8 mouse cellular contexts compared by ENCODE assay signal in genomic region chr12:69759267-69759885, GRCm38 (mm10). TPM values are rescaled to one million over a fixed set of nuclear protein-coding genes. Genes with fewer than 3 reads are reported as not detected.
DNase-seq lines count a peak whose midpoint lies in the region; ATAC-seq and TF ChIP-seq lines count a peak whose summit lies in the region.

No protein-coding gene starts in this region.

- ATAC-seq in hindbrain, postnatal 0 days: no peak
- peak; percentile 77 for ATAC-seq in liver, embryonic 16.5 days (ENCODE audit: low read depth)
- no peak for ATAC-seq in frontal cortex, adult (ENCODE audit: low TSS enrichment)

- TF ChIP-seq CTCF in hindbrain, postnatal 0 days (IDR thresholded peaks at IDR 0.05; ENCODE audit: low read depth): no peak
- no peak for TF ChIP-seq CTCF in bone marrow, adult 2 months (IDR thresholded peaks at IDR 0.05; ENCODE audit: control insufficient read depth, insufficient read depth, low read length)
- TF ChIP-seq CTCF in embryonic fibroblast, embryonic 13.5 days (IDR thresholded peaks at IDR 0.05; ENCODE audit: borderline replicate concordance, insufficient read depth, low read length): no peak
- TF ChIP-seq CTCF in thymus, adult 2 months (IDR thresholded peaks at IDR 0.05; ENCODE audit: borderline replicate concordance, control insufficient read depth, extremely low read depth, insufficient read depth, low read length, poor library complexity): no peak

- no peak for TF ChIP-seq POLR2A in bone marrow, adult 2 months (IDR thresholded peaks at IDR 0.05; ENCODE audit: borderline replicate concordance, control insufficient read depth, low read depth, low read length)
- TF ChIP-seq POLR2A in embryonic fibroblast, embryonic 13.5 days (IDR thresholded peaks at IDR 0.05; ENCODE audit: low read depth, low read length): no peak
- TF ChIP-seq POLR2A in thymus, adult 2 months (IDR thresholded peaks at IDR 0.05; ENCODE audit: control insufficient read depth, extremely low read depth, insufficient read depth, low read length, poor library complexity): no peak

- DNase-seq in hindbrain, embryonic 10.5 days (ENCODE audit: low spot score): peak; percentile 11
- no peak for DNase-seq in hindbrain, postnatal 0 days (ENCODE audit: low spot score)
- no peak for DNase-seq in gastrocnemius, postnatal 14 days
- no peak for DNase-seq in thymus, adult 2 months

- peak overlapping the region; percentile 44; the same call in 1 of the 2 replicates for H3K4me3 ChIP-seq in hindbrain, embryonic 10.5 days
- H3K4me3 ChIP-seq in hindbrain, postnatal 0 days (ENCODE audit: low read length): no peak overlapping the region
- H3K4me3 ChIP-seq in bone marrow, adult 2 months (replicated peaks; ENCODE audit: control insufficient read depth, low read depth, low read length): no peak overlapping the region
- H3K4me3 ChIP-seq in embryonic fibroblast, embryonic 13.5 days (ENCODE audit: insufficient read depth, low read length): no peak overlapping the region
- H3K4me3 ChIP-seq in liver, embryonic 16.5 days (ENCODE audit: low read depth, low read length): peak overlapping the region; percentile 37
- H3K4me3 ChIP-seq in thymus, adult 2 months (ENCODE audit: control insufficient read depth, insufficient read depth, low read length): no peak overlapping the region

- WGBS in hindbrain, embryonic 10.5 days: 51% methylated on average over 7 of the region's 7 CpGs
- WGBS in hindbrain, postnatal 0 days: 58% methylated on average over 7 of the region's 7 CpGs
- WGBS in bone marrow, adult 2 months: 46% methylated on average over 7 of the region's 7 CpGs
- 16% methylated on average over 7 of the region's 7 CpGs for WGBS in liver, embryonic 16.5 days (ENCODE audit: insufficient replicate concordance)
- WGBS in thymus, adult 2 months: 69% methylated on average over 7 of the region's 7 CpGs

- H3K9me3 ChIP-seq in hindbrain, embryonic 10.5 days: no peaks in the 10 kb centered on the region
- H3K9me3 ChIP-seq in hindbrain, postnatal 0 days (ENCODE audit: low read length): no peaks in the 10 kb centered on the region
- no peaks in the 10 kb centered on the region for H3K9me3 ChIP-seq in liver, embryonic 16.5 days (replicated peaks; ENCODE audit: control insufficient read depth, low read length)

- H3K36me3 ChIP-seq in hindbrain, embryonic 10.5 days: no peaks in the 10 kb centered on the region
- H3K36me3 ChIP-seq in hindbrain, postnatal 0 days (ENCODE audit: insufficient read depth, low read length): no peaks in the 10 kb centered on the region
- no peaks in the 10 kb centered on the region for H3K36me3 ChIP-seq in liver, embryonic 16.5 days (ENCODE audit: control insufficient read depth, insufficient read depth)
- no peaks in the 10 kb centered on the region for H3K36me3 ChIP-seq in thymus, adult 2 months (ENCODE audit: control insufficient read depth, insufficient read depth, low read length)

- no peak overlapping the region for H3K4me2 ChIP-seq in hindbrain, postnatal 0 days (ENCODE audit: low read depth, low read length)
- peak overlapping the region; percentile 62 for H3K4me2 ChIP-seq in liver, embryonic 16.5 days (ENCODE audit: low read depth, low read length)

- H3K27ac ChIP-seq in hindbrain, embryonic 10.5 days: peak overlapping the region; percentile 83
- no peak overlapping the region for H3K27ac ChIP-seq in hindbrain, postnatal 0 days
- peak overlapping the region; percentile 72 for H3K27ac ChIP-seq in bone marrow, adult 2 months (ENCODE audit: control insufficient read depth, insufficient read depth, low read depth, low read length, poor library complexity)
- H3K27ac ChIP-seq in embryonic fibroblast, embryonic 13.5 days (ENCODE audit: insufficient read depth, low read length): peak overlapping the region; percentile 89
- H3K27ac ChIP-seq in liver, embryonic 16.5 days (ENCODE audit: low read length): peak overlapping the region; percentile 100
- H3K27ac ChIP-seq in thymus, adult 2 months (ENCODE audit: control insufficient read depth, insufficient read depth, low read length): no peak overlapping the region

- intact Hi-C loops in gastrocnemius, postnatal 14 days (cut with DNase I; ENCODE audit: low total_unique reads): no loop called here

- H3K4me1 ChIP-seq in hindbrain, embryonic 10.5 days (replicated peaks): peaks cover 20% of the 10 kb centered on the region
- 0 out of 2 replicates have a peak, but pooled peaks cover 5% of the 10 kb centered on the region for H3K4me1 ChIP-seq in hindbrain, postnatal 0 days (ENCODE audit: insufficient read depth, low read length)
- no peaks in the 10 kb centered on the region; the same call in 1 of the 2 replicates for H3K4me1 ChIP-seq in bone marrow, adult 2 months (ENCODE audit: control insufficient read depth, insufficient read depth, low read length)
- H3K4me1 ChIP-seq in embryonic fibroblast, embryonic 13.5 days (ENCODE audit: control insufficient read depth, insufficient read depth, low read length): peaks cover 11% of the 10 kb centered on the region
- H3K4me1 ChIP-seq in liver, embryonic 16.5 days (ENCODE audit: control insufficient read depth, low read depth, low read length): peaks cover 54% of the 10 kb centered on the region
- H3K4me1 ChIP-seq in thymus, adult 2 months (replicated peaks; ENCODE audit: control insufficient read depth, insufficient read depth, low read length): peaks cover 2% of the 10 kb centered on the region; the same call in 1 of the 2 replicates

- H3K27me3 ChIP-seq in hindbrain, embryonic 10.5 days (ENCODE audit: insufficient read depth, poor library complexity, severe bottlenecking): no peaks in the 10 kb centered on the region
- no peaks in the 10 kb centered on the region for H3K27me3 ChIP-seq in hindbrain, postnatal 0 days (ENCODE audit: insufficient read depth, low read length)
- H3K27me3 ChIP-seq in liver, embryonic 16.5 days (ENCODE audit: control insufficient read depth, insufficient read depth, low read depth, low read length): no peaks in the 10 kb centered on the region
- no peaks in the 10 kb centered on the region; the same call in 1 of the 2 replicates for H3K27me3 ChIP-seq in thymus, adult 2 months (ENCODE audit: control insufficient read depth, insufficient read depth, low read length)

- H3K9ac ChIP-seq in hindbrain, postnatal 0 days (replicated peaks; ENCODE audit: low read length): no peak overlapping the region
- peak overlapping the region; percentile 60 for H3K9ac ChIP-seq in liver, embryonic 16.5 days (ENCODE audit: low read depth, low read length)

RNA-seq across cellular contexts. Expression of gene Cdkl1, which starts 31.7 kb away (rescaled TPM):
- polyA plus RNA-seq in hindbrain, embryonic 10.5 days (2016; fragmentation: Nextera tagmentation; extraction: Ambion mirVana): 0.62 and 0.71 TPM in 2 replicates
- 28.3 and 51.5 TPM in 2 replicates for total RNA-seq in hindbrain, postnatal 0 days (2014; rRNA removed)
- polyA plus RNA-seq in hindbrain, postnatal 0 days (2015; fragmentation: Nextera tagmentation; extraction: Ambion mirVana): 20.2 and 26.7 TPM in 2 replicates
- 3.9 and 5.0 TPM in 2 replicates for polyA plus RNA-seq in bone marrow, adult 2 months (2011; ENCODE audit: insufficient read depth, insufficient read length, low replicate concordance, missing spikeins)
- polyA plus RNA-seq in embryonic fibroblast, embryonic 13.5 days (2011; ENCODE audit: insufficient read length, low read depth, missing spikeins): 2.1 and 4.8 TPM in 2 replicates
- polyA plus RNA-seq in liver, embryonic 16.5 days (2015; fragmentation: Nextera tagmentation; extraction: Ambion mirVana): 1.7 TPM in 2 replicates
- under 1 TPM; 0.72 to 0.84 TPM for total RNA-seq in gastrocnemius, postnatal 14 days (2021)
- polyA plus RNA-seq in thymus, adult 2 months (2012; rRNA removed): 2.5 TPM in 2 replicates

RNA-seq across cellular contexts. Expression of gene Atp5s, which starts 34.6 kb away (rescaled TPM):
- 20.3 and 21.2 TPM in 2 replicates for polyA plus RNA-seq in hindbrain, embryonic 10.5 days (2016; fragmentation: Nextera tagmentation; extraction: Ambion mirVana)
- total RNA-seq in hindbrain, postnatal 0 days (2014; rRNA removed): 24.5 and 33.5 TPM in 2 replicates
- 34.3 and 38.9 TPM in 2 replicates for polyA plus RNA-seq in hindbrain, postnatal 0 days (2015; fragmentation: Nextera tagmentation; extraction: Ambion mirVana)
- polyA plus RNA-seq in bone marrow, adult 2 months (2011; ENCODE audit: insufficient read depth, insufficient read length, low replicate concordance, missing spikeins): 8.4 and 11.4 TPM in 2 replicates
- polyA plus RNA-seq in embryonic fibroblast, embryonic 13.5 days (2011; ENCODE audit: insufficient read length, low read depth, missing spikeins): 14.8 and 17.0 TPM in 2 replicates
- polyA plus RNA-seq in liver, embryonic 16.5 days (2015; fragmentation: Nextera tagmentation; extraction: Ambion mirVana): 16.7 and 18.4 TPM in 2 replicates
- total RNA-seq in gastrocnemius, postnatal 14 days (2021): 10 to 100 TPM in 1 of 2 experiments, 1 to 10 TPM in 1; 7.3 to 10.5 TPM
- 13.3 and 14.4 TPM in 2 replicates for polyA plus RNA-seq in thymus, adult 2 months (2012; rRNA removed)

RNA-seq across cellular contexts. Expression of gene L2hgdh, which starts 34.7 kb away (rescaled TPM):
- polyA plus RNA-seq in hindbrain, embryonic 10.5 days (2016; fragmentation: Nextera tagmentation; extraction: Ambion mirVana): 12.8 and 17.2 TPM in 2 replicates
- total RNA-seq in hindbrain, postnatal 0 days (2014; rRNA removed): 10.5 and 12.2 TPM in 2 replicates
- polyA plus RNA-seq in hindbrain, postnatal 0 days (2015; fragmentation: Nextera tagmentation; extraction: Ambion mirVana): 10.2 and 11.0 TPM in 2 replicates
- 2.2 and 6.8 TPM in 2 replicates for polyA plus RNA-seq in bone marrow, adult 2 months (2011; ENCODE audit: insufficient read depth, insufficient read length, low replicate concordance, missing spikeins)
- 12.0 and 12.7 TPM in 2 replicates for polyA plus RNA-seq in embryonic fibroblast, embryonic 13.5 days (2011; ENCODE audit: insufficient read length, low read depth, missing spikeins)
- polyA plus RNA-seq in liver, embryonic 16.5 days (2015; fragmentation: Nextera tagmentation; extraction: Ambion mirVana): 11.6 and 12.2 TPM in 2 replicates
- total RNA-seq in gastrocnemius, postnatal 14 days (2021): 10 to 100 TPM; 24.6 to 28.1 TPM
- polyA plus RNA-seq in thymus, adult 2 months (2012; rRNA removed): 4.0 and 5.0 TPM in 2 replicates

Comparison
In these comparisons a context has a peak if more than half of its experiments do, and no peak if none do; other contexts are left out.
1. H3K27ac ChIP-seq: peak in hindbrain, embryonic 10.5 days (single experiment), bone marrow, adult 2 months (single experiment), embryonic fibroblast, embryonic 13.5 days (single experiment) and liver, embryonic 16.5 days (single experiment); none in hindbrain, postnatal 0 days (single experiment) and thymus, adult 2 months (single experiment).
2. H3K4me3 ChIP-seq: peak in hindbrain, embryonic 10.5 days (single experiment) and liver, embryonic 16.5 days (single experiment); none in hindbrain, postnatal 0 days (single experiment), bone marrow, adult 2 months (single experiment), embryonic fibroblast, embryonic 13.5 days (single experiment) and thymus, adult 2 months (single experiment).